Mouse (Mus musculus) lung, postnatal 0 days (tissue): Measurements from ENCODE around the gene Sorcs2.

Experiments
- CTCF ChIP-seq: IDR thresholded peaks from 2 replicates; pipeline ENCODE4 v1.5.1; 2016; ENCODE audit warnings: antibody characterized with exemption, mild to moderate bottlenecking
- EP300 ChIP-seq: IDR thresholded peaks from 2 replicates; pipeline ENCODE4 v1.6.1; 2016; ENCODE audit warnings: antibody characterized with exemption, mild to moderate bottlenecking, control low read depth

- no peak for TF ChIP-seq CTCF
- no peak for TF ChIP-seq EP300
These were observed 275.0 kb downstream of the Sorcs2 start for GRCm38 (mm10) chr5:36122987-36123386.
